Mouse (Mus musculus) frontal cortex, adult 2 months (tissue): ENCODE data around the gene Cdkn2aip. TPM values are rescaled to one million over a fixed set of nuclear protein-coding genes. Genes with fewer than 3 reads are reported as not detected.

Experiments
- DNase-seq, 2 experiments: peaks; one replicate each; pipeline ENCODE4 v3.0.0; 2022; ENCODE audit warnings: low spot score in 1 of 2; ENCODE audit errors: extremely low spot score in 1 of 2
- polyA plus RNA-seq: library from polyadenylated mRNA; depleted of rRNA; stranded (reverse); fragments of >200 nt; gene quantifications from 2 replicates; pipeline ENCODE4 v1.2.3, GENCODE M21; 2012; rRNA removed

The Cdkn2aip gene
- polyA plus RNA-seq, 1 experiment: 13.4 TPM

DNA sequence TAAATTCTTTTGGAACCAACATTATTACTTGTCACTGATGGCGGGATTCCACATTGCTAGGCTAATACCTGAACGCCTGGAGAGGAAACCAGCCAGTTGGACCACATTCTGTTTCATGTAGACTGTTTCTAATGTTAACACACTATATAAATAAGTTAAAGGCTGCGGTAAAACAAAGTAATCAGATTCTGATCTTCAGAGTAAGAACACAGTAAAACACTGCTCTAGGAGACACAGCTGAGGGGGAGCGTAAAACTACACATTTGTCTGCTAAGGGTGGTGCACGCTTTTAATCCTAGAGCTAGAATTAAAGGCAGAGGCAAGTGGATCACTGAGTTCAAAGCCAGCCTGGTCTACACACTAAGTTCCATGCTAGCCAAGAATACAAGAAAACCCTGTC lies 51.0 kb downstream of the Cdkn2aip start:
- no peak for DNase-seq

DNA sequence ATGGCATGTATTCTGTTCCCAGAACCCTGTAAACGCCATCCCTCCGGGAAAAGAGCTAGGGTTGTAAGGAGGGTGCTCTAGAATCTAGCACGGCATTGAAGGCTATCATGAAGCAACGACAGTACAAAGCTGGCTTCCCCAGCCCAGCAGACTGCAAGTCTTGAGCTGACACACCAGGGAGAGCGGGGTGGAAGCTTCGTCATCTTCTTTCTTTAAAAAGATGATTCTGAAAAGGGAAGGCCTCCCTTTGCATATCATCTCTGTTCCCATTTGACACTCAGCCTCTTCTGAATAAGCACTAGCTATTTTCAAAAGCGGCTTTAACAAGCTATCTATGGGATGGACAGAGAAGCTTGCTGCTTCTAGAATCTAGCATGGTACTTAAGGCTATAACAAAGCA lies 53.3 kb downstream of the Cdkn2aip start:
- DNase-seq: peak in 1 of 2 experiments; percentile 66

DNA sequence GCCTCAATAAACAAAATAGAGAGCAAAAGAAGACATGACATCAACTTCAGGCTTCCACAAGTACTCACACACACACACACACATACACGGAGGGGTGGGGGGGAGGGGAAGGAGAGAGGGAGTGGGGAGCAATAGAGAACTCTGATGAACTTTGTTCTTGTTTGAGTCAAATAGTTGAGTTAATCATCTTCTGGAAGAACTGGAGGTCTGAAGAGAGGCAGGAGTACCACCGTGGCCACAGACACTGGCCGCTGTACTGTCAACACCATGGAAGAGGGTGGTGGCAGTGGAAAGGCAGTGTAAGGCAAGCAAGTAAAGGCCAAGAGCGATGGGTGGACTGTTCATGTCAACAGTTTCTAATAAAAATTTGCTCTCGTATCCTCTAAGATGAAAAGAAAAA lies 54.3 kb downstream of the Cdkn2aip start:
- no peak for DNase-seq

Other genes with a start within 250 kb of the Cdkn2aip start
- gene Trappc11, start 180.5 kb downstream of the Cdkn2aip start, polyA plus RNA-seq: 40.8 and 43.5 TPM in 2 replicates
- 22.3 TPM in 2 replicates for gene Rwdd4a, start 180.3 kb downstream of the Cdkn2aip start, polyA plus RNA-seq
- gene Ing2, start 38.4 kb downstream of the Cdkn2aip start, polyA plus RNA-seq: 37.4 and 38.9 TPM in 2 replicates
- gene Cldn24, start 108.2 kb upstream of the Cdkn2aip start, polyA plus RNA-seq: not detected in 2 replicates
- 0.18 and 0.46 TPM in 2 replicates for gene Cldn22, start 110.5 kb upstream of the Cdkn2aip start, polyA plus RNA-seq